Mouse (Mus musculus) sigmoid colon, adult 10 weeks (tissue): Measurements from ENCODE around the gene Ntf3. TPM values are rescaled to one million over a fixed set of nuclear protein-coding genes. Genes with fewer than 3 reads are reported as not detected.

Experiments used
- polyA plus RNA-seq: library from polyadenylated mRNA; stranded (reverse); fragments of 350-450 nt; fragmentation: Illumina TruSeq; extraction: RNeasy Lipid Tissue Mini Kit (QIAGEN cat#74804); gene quantifications from one replicate; pipeline ENCODE4 v1.2.3, GENCODE M21; 2014; ENCODE audit warnings: low read depth, low replicate concordance

Gene Ntf3
- polyA plus RNA-seq, result 2.8 TPM

DNA sequence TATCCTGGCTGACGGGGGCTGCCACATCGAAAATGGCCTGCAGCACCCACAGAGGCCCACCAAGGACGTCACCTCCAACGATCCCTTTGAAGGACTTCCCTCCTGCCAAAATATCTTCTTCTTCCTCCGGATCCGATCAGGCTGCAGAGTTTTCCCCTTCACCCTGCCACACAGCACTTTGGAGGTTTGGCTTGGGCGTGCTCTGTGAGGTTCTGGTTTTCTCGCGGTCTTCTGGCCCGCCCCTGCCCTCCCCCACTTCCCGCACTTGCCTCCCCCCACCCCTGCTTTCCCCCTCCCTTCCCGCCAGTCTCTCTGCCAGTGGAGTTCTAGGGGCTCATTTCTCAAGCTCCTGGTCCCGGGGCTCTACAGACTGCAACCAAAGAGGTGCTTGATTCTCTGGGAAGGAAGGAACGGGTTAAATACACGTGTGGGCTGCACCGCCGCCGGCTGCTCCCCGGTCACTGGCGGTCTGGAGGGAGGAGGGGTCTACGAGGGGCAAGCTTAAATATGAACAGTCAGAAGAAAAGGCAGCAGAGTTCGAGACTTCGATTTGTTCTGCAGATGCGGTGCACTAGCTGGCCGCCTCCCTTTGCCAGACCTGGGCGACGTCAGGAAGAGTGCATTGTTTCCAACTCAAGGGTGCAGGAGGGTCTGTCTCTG lies at the start of gene Ntf3:
TSS of gene Ntf3 (minus strand) at position 363 of the 660 bp plus-strand sequence.

